Mouse (Mus musculus) forebrain, embryonic 14.5 days (tissue): Measurements from ENCODE around the gene Rab21. TPM values are rescaled to one million over a fixed set of nuclear protein-coding genes. Genes with fewer than 3 reads are reported as not detected.
"Not testable (repeated sequence)": the region's sequence is repeated elsewhere in the genome, so short reads cannot be mapped to it uniquely, and the experiment has no call there.

Experiments used
- ATAC-seq: fragments of 200-750 bp; cut with Nextera tagmentation; 2 replicates; pipeline ENCODE4 v1.8.0; 2017; ENCODE audit warnings: mild to moderate bottlenecking, moderate library complexity
- DNase-seq: peaks from one replicate; pipeline ENCODE4 v3.0.0-alpha.2; 2015; ENCODE audit warnings: low spot score
- H3K27ac ChIP-seq: fragments of 300-500 bp; sonication (generic); 2 replicates; pipeline ENCODE4 v1.5.1; 2014; ENCODE audit warnings: low read depth, mild to moderate bottlenecking, control low read depth, low read length, moderate library complexity
- H3K27me3 ChIP-seq: fragments of 300-500 bp; sonication (generic); replicated peaks from 2 replicates; pipeline ENCODE4 v1.6.1; 2014; ENCODE audit warnings: low read length, control low read depth, mixed read lengths; ENCODE audit not compliant: control insufficient read depth, insufficient read depth
- H3K36me3 ChIP-seq: fragments of 300-500 bp; sonication (generic); 2 replicates; pipeline ENCODE4 v1.6.1; 2014; ENCODE audit warnings: low read length, control low read depth; ENCODE audit not compliant: control insufficient read depth, insufficient read depth
- H3K4me1 ChIP-seq: fragments of 300-500 bp; sonication (generic); 2 replicates; pipeline ENCODE4 v1.6.1; 2014; ENCODE audit warnings: antibody characterized with exemption, low read length, control low read depth; ENCODE audit not compliant: control insufficient read depth, insufficient read depth
- H3K4me2 ChIP-seq: fragments of 300-500 bp; sonication (generic); 2 replicates; pipeline ENCODE4 v1.6.1; 2014; ENCODE audit warnings: mild to moderate bottlenecking, control low read depth, low read length
- H3K4me3 ChIP-seq: fragments of 300-500 bp; sonication (generic); 2 replicates; pipeline ENCODE4 v1.5.1; 2014; ENCODE audit warnings: low read depth, low read length, control low read depth
- H3K9ac ChIP-seq: fragments of 300-500 bp; sonication (generic); 2 replicates; pipeline ENCODE4 v1.6.1; 2014; ENCODE audit warnings: mild to moderate bottlenecking, low read length, control low read depth, moderate library complexity
- H3K9me3 ChIP-seq: fragments of 300-500 bp; sonication (generic); replicated peaks from 2 replicates; pipeline ENCODE4 v1.6.1; 2016; ENCODE audit warnings: low read length, control low read depth, mixed read lengths; ENCODE audit not compliant: control insufficient read depth
- WGBS: fragments of 180-500 bp; shearing (Covaris S2); extraction: QIAGEN DNeasy Blood & Tissue Kit; methylation state at CpG from one replicate; pipeline ENCODE4 v1.1.7; 2014; 5-methylcytosine and 5-hydroxymethylcytosine counted together
- polyA plus RNA-seq: library from polyadenylated mRNA; unstranded; fragments of >200 nt; fragmentation: Nextera tagmentation; extraction: Ambion mirVana; gene quantifications from 2 replicates; pipeline ENCODE4 v1.2.1, GENCODE M21; 2014

Gene Rab21
- polyA plus RNA-seq, 1 experiment from 2014 or later = 10.6 TPM

DNA sequence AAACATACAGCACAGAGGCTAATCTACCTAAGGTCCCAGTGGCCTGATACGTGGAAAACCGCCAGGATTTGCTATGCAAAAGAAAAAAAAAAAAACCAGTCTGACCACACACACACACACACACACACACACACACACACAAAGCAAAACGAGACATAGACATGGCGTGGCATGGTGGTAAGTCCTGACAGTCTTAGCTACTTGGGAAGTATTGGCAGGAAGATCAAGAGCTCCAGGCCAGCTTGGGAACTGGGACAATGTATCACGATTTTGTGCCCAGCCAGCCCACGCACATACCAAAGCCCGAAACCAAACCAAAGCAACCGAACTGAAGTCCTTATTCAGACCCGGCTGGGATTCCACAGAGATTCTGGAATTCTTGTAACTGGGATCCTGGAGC, 18.1 kb upstream of the Rab21 start:
- H3K27me3 ChIP-seq = no peaks in the 10 kb centered on the region
- WGBS = 80% methylated on average over 9 of the region's 9 CpGs
- H3K4me1 ChIP-seq = no peaks in the 10 kb centered on the region
- no peaks in the 10 kb centered on the region for H3K9me3 ChIP-seq
- H3K9ac ChIP-seq = no peak overlapping the region
- H3K27ac ChIP-seq = no peak overlapping the region
- 0 out of 2 replicates have a peak, but pooled peaks cover under 1% of the 10 kb centered on the region for H3K36me3 ChIP-seq
- no peak overlapping the region for H3K4me3 ChIP-seq
- no peak overlapping the region for H3K4me2 ChIP-seq
- ATAC-seq (no peak), DNase-seq (no peak)

DNA sequence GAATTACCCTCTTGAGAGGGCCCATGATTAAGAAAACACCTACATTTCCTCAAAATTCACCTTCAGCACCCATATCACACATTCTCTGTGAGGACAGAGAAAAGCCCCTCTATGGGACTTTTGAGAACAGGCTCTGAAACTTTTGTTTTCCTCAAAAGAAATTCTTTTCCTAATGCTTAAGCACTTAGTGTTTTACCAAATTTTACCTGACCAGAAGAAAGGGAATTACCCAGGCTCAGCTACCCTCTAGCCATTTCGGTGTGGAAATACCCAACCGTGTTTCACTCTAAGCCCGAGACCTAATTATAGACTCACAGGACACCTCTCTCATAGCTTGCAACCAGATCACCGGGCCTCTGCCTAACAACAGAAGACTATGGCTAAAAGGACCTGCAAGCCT, 17.6 kb upstream of the Rab21 start:
- Histone ChIP-seq H3K9ac (no peak overlapping the region), H3K9me3 (no peaks in the 10 kb centered on the region), H3K4me1 (no peaks in the 10 kb centered on the region), H3K36me3 (no peaks in the 10 kb centered on the region), H3K4me2 (no peak overlapping the region), H3K4me3 (no peak overlapping the region), H3K27me3 (no peaks in the 10 kb centered on the region), H3K27ac (no peak overlapping the region)
- 85% methylated on average over 4 of the region's 4 CpGs for WGBS
- no peak for ATAC-seq
- DNase-seq = no peak

DNA sequence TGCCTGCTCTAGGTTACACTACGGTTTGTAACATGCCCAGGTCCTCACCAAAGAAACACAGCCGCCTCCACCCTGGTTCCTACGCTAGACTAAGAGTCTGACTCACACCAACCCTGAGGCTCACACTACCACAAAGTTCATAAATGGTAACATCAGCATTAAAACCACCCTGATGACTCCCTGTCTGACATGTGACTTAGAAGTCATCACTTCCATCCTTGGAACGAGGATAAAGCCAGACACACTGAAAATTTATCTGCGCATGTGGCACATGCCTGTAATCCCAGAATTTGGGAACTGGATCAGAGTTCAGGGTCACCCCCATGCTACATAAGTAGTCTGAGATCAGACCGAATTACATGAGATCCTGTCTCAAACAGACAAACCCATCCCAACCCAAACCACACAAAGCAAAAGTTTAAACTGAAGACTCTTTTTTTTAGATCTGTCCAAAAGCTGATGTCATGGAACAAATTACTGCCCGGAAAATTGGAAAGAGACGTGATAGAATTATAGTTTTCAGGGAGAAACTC, 17.1 kb upstream of the Rab21 start:
- H3K9me3 ChIP-seq = no peaks in the 10 kb centered on the region
- 90% methylated on average over 8 of the region's 8 CpGs for WGBS

DNA sequence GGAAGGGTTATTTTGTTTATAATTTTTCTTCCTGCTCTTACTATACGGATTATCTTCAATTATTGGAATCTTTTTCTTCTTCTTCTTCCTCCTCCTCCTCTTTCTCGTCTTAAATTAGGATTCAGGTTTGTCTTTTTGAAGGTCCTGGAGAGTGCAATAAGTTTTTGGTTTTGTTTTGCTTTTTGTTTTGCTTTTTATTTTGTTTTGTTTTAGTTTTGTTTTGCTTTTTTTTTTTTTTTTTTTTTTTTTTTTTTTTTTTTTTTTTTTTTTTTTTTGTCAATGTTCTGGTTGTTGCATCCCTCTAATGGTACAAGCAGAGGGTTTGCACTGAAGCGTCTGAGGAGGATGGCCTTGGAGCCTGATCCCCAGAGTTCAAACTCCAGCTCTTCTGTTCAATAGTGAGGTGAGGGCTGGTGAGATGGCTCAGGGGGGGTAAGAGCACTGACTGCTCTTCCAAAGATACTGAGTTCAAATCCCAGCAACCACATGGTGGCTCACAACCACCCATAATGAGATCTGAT, 13.7 kb upstream of the Rab21 start:
- H3K27me3 ChIP-seq = no peaks in the 10 kb centered on the region
- H3K27ac ChIP-seq = no peak overlapping the region
- H3K9ac ChIP-seq = no peak overlapping the region
- 77% methylated on average over 3 of the region's 3 CpGs for WGBS
- ATAC-seq (no peak), DNase-seq (no peak)
- H3K4me1 ChIP-seq = no peaks in the 10 kb centered on the region
- no peaks in the 10 kb centered on the region for H3K36me3 ChIP-seq
- no peak overlapping the region for H3K4me2 ChIP-seq
- no peak overlapping the region for H3K4me3 ChIP-seq
- H3K9me3 ChIP-seq = no peaks in the 10 kb centered on the region

More for the DNA sequence above, 17.1 kb upstream of the Rab21 start:
- ATAC-seq = no peak
- H3K4me3 ChIP-seq = no peak overlapping the region
- no peaks in the 10 kb centered on the region for H3K27me3 ChIP-seq
- H3K4me2 ChIP-seq = no peak overlapping the region
- no peaks in the 10 kb centered on the region for H3K4me1 ChIP-seq
- H3K27ac ChIP-seq = no peak overlapping the region
- H3K9ac ChIP-seq = no peak overlapping the region
- no peak for DNase-seq
- no peaks in the 10 kb centered on the region for H3K36me3 ChIP-seq

DNA sequence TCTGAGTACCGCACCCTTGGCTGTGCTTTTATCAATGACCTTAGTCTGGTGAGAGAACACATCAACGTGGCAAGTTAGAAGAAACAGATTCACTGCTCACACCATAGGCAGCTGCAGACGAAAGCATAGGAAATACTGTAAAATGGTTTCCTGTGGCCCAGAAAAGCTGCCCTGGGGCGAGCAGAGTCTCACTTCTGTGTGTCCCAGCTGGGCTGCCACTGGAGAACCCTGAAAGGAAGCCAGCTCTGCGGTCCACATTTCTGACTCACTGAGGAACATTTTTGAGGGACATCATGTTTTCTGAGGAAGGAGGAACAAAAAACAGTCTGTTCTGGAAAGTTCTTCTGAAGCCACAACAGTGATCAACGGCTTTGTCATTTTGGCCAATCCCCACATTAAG, 13.1 kb upstream of the Rab21 start:
- Histone ChIP-seq H3K27me3 (no peaks in the 10 kb centered on the region), H3K4me2 (no peak overlapping the region), H3K27ac (no peak overlapping the region), H3K4me3 (no peak overlapping the region), H3K9me3 (no peaks in the 10 kb centered on the region), H3K36me3 (no peaks in the 10 kb centered on the region), H3K4me1 (no peaks in the 10 kb centered on the region), H3K9ac (no peak overlapping the region)
- 84% methylated on average over 6 of the region's 6 CpGs for WGBS
- no peak for ATAC-seq
- DNase-seq = no peak

DNA sequence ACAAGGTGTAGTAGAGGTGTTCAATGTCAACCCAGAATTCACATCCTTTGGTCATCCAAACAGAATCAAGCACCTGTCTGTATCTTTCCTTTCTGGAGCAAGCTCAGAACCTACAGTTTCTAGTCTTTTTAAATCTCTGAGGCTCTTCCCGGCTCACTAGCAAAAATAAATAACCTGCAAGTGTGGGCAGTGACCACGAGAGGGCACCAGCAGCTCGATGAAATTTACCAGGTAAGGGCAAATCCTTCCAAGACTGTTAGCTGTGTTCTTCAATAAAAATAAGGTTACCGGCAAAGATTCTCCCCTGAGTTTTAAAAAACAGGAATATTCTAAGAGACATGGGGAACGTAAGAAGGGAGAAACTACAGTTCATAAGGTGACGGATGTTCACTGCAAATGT, 7.9 kb upstream of the Rab21 start:
- no peaks in the 10 kb centered on the region for H3K36me3 ChIP-seq
- WGBS = 10% methylated on average over 6 of the region's 6 CpGs
- no peak overlapping the region for H3K9ac ChIP-seq
- no peaks in the 10 kb centered on the region for H3K9me3 ChIP-seq
- H3K4me3 ChIP-seq = no peak overlapping the region
- H3K27me3 ChIP-seq = 0 out of 2 replicates have a peak, but pooled peaks cover 4% of the 10 kb centered on the region
- peak; percentile 46; the same call in 1 of the 2 replicates for ATAC-seq
- DNase-seq = peak; percentile 86
- H3K27ac ChIP-seq = no peak overlapping the region
- no peaks in the 10 kb centered on the region for H3K4me1 ChIP-seq
- no peak overlapping the region for H3K4me2 ChIP-seq

DNA sequence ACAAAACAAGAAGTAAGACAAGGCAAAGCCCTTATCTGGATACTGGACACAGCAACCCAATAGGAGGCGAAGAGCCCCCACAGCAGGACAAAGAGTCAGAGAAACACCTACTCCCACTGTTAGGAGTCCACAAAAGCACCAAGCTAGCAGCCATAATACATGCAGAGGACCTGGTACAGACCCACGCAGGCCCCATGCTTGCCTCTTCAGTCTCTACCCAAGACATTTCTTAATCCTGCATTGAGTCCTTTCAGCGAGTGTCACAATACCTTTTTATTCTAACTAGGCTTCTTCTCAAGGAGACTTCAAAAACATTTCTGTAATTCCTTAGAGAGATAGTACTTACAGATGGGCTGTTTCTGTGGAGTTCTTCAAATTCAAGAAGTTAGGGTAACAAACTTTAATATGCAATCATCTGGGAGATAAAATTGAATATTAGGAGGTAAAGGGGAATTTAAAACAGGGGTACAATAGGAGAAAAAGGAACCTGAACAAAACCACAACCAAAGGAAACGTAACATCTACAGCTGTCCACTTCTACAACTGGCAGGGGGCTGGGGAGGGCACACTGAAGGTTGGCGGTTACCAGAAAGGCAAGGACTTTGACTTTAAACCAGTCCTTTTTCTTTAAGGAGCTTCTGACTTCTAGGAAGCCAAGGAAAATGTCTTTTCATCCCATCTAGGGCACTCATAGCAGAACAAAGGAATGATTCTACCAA, 6.1 kb upstream of the Rab21 start:
- DNase-seq (no peak), ATAC-seq (no peak)
- Histone ChIP-seq H3K9ac (no peak overlapping the region), H3K36me3 (no peaks in the 10 kb centered on the region), H3K27ac (no peak overlapping the region), H3K4me3 (no peak overlapping the region), H3K9me3 (no peaks in the 10 kb centered on the region), H3K4me1 (no peaks in the 10 kb centered on the region), H3K27me3 (0 out of 2 replicates have a peak, but pooled peaks cover 4% of the 10 kb centered on the region), H3K4me2 (no peak overlapping the region)
- 61% methylated on average over 5 of the region's 5 CpGs for WGBS

DNA sequence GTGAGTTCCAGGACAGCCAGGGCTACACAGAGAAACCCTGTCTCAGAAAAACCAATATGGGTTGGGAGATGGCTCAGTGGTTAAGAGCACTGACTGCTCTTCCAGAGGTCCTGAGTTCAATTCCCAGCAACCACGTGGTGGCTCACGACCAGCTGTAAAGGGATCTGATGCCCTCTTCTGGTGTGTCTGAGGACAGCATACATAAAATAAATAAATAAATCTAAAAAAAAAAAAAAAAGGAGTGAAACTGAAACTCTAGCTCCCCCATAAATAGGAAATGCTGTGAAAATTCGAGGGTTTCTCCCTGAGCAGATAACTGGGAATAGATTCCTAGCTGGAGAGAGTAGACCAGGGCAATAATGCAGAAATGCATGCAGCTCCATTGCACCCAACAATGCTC, 3.0 kb upstream of the Rab21 start:
- not testable (repeated sequence) for ATAC-seq, DNase-seq
- 67% methylated on average over 3 of the region's 3 CpGs for WGBS

DNA sequence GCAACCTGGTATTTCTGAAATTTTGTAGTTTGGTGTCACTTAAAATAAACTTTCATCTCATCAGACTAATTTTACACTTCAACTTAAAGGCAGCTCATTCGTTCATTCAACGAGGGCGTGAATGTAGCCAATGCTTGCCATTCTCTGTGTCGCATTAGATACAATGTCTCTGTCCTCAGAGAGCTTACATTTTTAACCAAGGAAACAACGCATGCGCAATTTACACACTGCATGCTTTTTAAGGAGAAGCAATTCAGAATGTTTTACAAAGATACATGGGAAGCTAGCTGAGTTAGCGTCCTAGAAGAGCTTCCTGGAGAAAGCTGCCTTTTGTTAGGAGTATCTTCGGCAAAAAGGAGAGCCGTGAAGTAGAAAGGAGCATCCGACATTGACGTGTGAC, 919 bp upstream of the Rab21 start:
- H3K4me1 ChIP-seq = peaks cover 19% of the 10 kb centered on the region
- H3K27me3 ChIP-seq = no peaks in the 10 kb centered on the region
- no peaks in the 10 kb centered on the region for H3K36me3 ChIP-seq
- ATAC-seq (no peak), DNase-seq (peak; percentile 24)
- WGBS = 62% methylated on average over 11 of the region's 11 CpGs
- no peaks in the 10 kb centered on the region for H3K9me3 ChIP-seq
- no peak overlapping the region for H3K27ac ChIP-seq
- peak overlapping the region; percentile 87 for H3K4me2 ChIP-seq
- peak overlapping the region; percentile 84 for H3K4me3 ChIP-seq
- peak overlapping the region; percentile 87 for H3K9ac ChIP-seq

More for the DNA sequence above, 3.0 kb upstream of the Rab21 start:
- not testable (repeated sequence) for H3K9me3 ChIP-seq, H3K27ac ChIP-seq, H3K4me1 ChIP-seq, H3K36me3 ChIP-seq, H3K4me3 ChIP-seq, H3K4me2 ChIP-seq, H3K9ac ChIP-seq, H3K27me3 ChIP-seq
